Mouse (Mus musculus) A20 (cell line): ENCODE results near the gene Olfr127.
"Not testable (repeated sequence)": the region's sequence is repeated elsewhere in the genome, so short reads cannot be mapped to it uniquely, and the experiment has no call there.

ENCODE experiments used
- DNase-seq: peaks from one replicate; pipeline ENCODE4 v3.0.0-alpha.2; 2011; ENCODE audit warnings: low read depth, low spot score

Gene Olfr127

GRCm38 (mm10) chr17:37900137-37900536 is at the start of gene Olfr127:
TSS of gene Olfr127 (plus strand) at chr17:37900437.
- DNase-seq: no peak

GRCm38 (mm10) chr17:37863901-37864300 is 36.3 kb upstream of the Olfr127 start:
- no peak for DNase-seq

GRCm38 (mm10) chr17:37869676-37870205 is 30.5 kb upstream of the Olfr127 start:
- DNase-seq: no peak

DNA sequence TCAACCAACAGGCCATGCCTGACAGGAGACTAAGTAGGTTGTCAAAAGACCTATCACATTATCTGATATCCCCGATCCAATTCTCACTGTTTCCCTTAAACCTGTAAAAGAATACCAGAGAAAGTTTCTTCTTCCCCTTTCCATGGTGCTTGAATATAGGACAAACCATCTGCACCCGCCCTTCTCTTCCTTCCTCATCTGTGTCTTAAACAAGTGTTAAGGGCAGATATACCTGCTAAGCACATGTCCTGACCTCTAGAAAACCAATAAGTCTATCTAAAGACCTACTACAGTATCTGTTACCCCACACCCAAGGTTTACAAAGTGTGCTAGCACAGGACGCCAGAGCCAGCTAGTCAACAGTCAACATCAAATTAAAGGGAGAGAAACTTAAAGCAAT is 26.4 kb upstream of the Olfr127 start:
- DNase-seq: no peak

- not testable (repeated sequence) for DNase-seq
Observed at GRCm38 (mm10) chr17:37906821-37907220, 6.6 kb downstream of the Olfr127 start.

- DNase-seq: no peak
Observed at GRCm38 (mm10) chr17:37920248-37920647, 20.0 kb downstream of the Olfr127 start, which contains the start of gene Olfr128. TSS of gene Olfr128 (plus strand) at chr17:37920548.

- DNase-seq: no peak
Observed at GRCm38 (mm10) chr17:37952979-37953378, 52.7 kb downstream of the Olfr127 start, which contains the start of gene Olfr761. TSS of gene Olfr761 (minus strand) at chr17:37953079.
